ENCODE assay signal across 8 mouse cellular contexts in genomic region chr8:120504251-120505081, GRCm38 (mm10).
DNase-seq lines count a peak whose midpoint lies in the region; ATAC-seq and TF ChIP-seq lines count a peak whose summit lies in the region.

No protein-coding gene starts in this region.

- no peak for TF ChIP-seq POLR2A in liver, adult 2 months (IDR thresholded peaks at IDR 0.05; ENCODE audit: extremely low read depth, insufficient read depth, low read length)

- TF ChIP-seq CTCF in liver, adult 2 months (IDR thresholded peaks at IDR 0.05; ENCODE audit: low read depth, low read length), result no peak
- TF ChIP-seq CTCF in intestine, postnatal 0 days (IDR thresholded peaks at IDR 0.05; ENCODE audit: low read depth), result no peak
- TF ChIP-seq CTCF in lung, embryonic 14.5 days (IDR thresholded peaks at IDR 0.05; ENCODE audit: low read depth), result no peak

- 49% methylated on average over 20 of the region's 20 CpGs for WGBS in liver, adult 2 months
- WGBS in intestine, postnatal 0 days, result 28% methylated on average over 19 of the region's 20 CpGs
- WGBS in lung, embryonic 14.5 days, result 8% methylated on average over 20 of the region's 20 CpGs
- 23% methylated on average over 20 of the region's 20 CpGs for whole genome bisulfite sequencing in stomach, embryonic 15.5 days

- DNase-seq in liver, adult 2 months (ENCODE audit: extremely low read depth, low read depth, low spot score), result peak; percentile 72
- DNase-seq in liver, result no peak
- DNase-seq in cerebellum, postnatal 36 days, result peak; percentile 73 to 80
- DNase-seq in heart, adult 18-20 months, result peak; percentile 85 to 91
- DNase-seq in lung, embryonic 14.5 days, result peak; percentile 85

- no peak overlapping the region for H3K27ac ChIP-seq in liver, adult 2 months (replicated peaks; ENCODE audit: insufficient read depth, low read depth, low read length)
- H3K27ac ChIP-seq in intestine, postnatal 0 days (ENCODE audit: low read depth, low read length), result no peak overlapping the region
- peak overlapping the region; percentile 67 for H3K27ac ChIP-seq in lung, embryonic 14.5 days (ENCODE audit: low read depth)
- peak overlapping the region; percentile 68 for H3K27ac ChIP-seq in stomach, embryonic 15.5 days

- H3K9ac ChIP-seq in liver, adult 2 months (ENCODE audit: low read depth, low read length), result no peak overlapping the region
- H3K9ac ChIP-seq in intestine, postnatal 0 days (ENCODE audit: low read depth, low read length), result no peak overlapping the region
- H3K9ac ChIP-seq in lung, embryonic 14.5 days, result peak overlapping the region; percentile 2; the same call in 1 of the 2 replicates
- H3K9ac ChIP-seq in stomach, embryonic 15.5 days, result no peak overlapping the region

- H3K9me3 ChIP-seq in intestine, postnatal 0 days (ENCODE audit: control insufficient read depth), result no peaks in the 10 kb centered on the region
- H3K9me3 ChIP-seq in lung, embryonic 14.5 days (ENCODE audit: low read depth, low read length), result no peaks in the 10 kb centered on the region
- no peaks in the 10 kb centered on the region for H3K9me3 ChIP-seq in stomach, embryonic 15.5 days

- peaks cover 37% of the 10 kb centered on the region for H3K4me1 ChIP-seq in liver, adult 2 months (ENCODE audit: control insufficient read depth, insufficient read depth, low read length)
- peaks cover 35% of the 10 kb centered on the region for H3K4me1 ChIP-seq in intestine, postnatal 0 days (replicated peaks; ENCODE audit: control insufficient read depth, insufficient read depth, low read length)
- H3K4me1 ChIP-seq in lung, embryonic 14.5 days (ENCODE audit: insufficient read depth), result peaks cover 35% of the 10 kb centered on the region
- peaks cover 84% of the 10 kb centered on the region for H3K4me1 ChIP-seq in stomach, embryonic 15.5 days

- peak overlapping the region; percentile 44 for H3K4me2 ChIP-seq in intestine, postnatal 0 days (replicated peaks; ENCODE audit: low read depth)
- peak overlapping the region; percentile 57 for H3K4me2 ChIP-seq in lung, embryonic 14.5 days
- peak overlapping the region; percentile 38 for H3K4me2 ChIP-seq in stomach, embryonic 15.5 days

- ATAC-seq in intestine, postnatal 0 days, result no peak
- peak; percentile 35; the same call in 1 of the 2 replicates for ATAC-seq in lung, embryonic 14.5 days (ENCODE audit: insufficient read depth)
- peak; percentile 5; the same call in 1 of the 2 replicates for ATAC-seq in stomach, embryonic 15.5 days (ENCODE audit: insufficient read depth, low FRiP score, low read depth)
- ATAC-seq in megakaryocyte progenitor cell, adult 5-6 weeks (replicated peaks; ENCODE audit: poor library complexity), result no peak

- no peaks in the 10 kb centered on the region for H3K27me3 ChIP-seq in liver, adult 2 months (ENCODE audit: control insufficient read depth, insufficient read depth, low read length)
- H3K27me3 ChIP-seq in intestine, postnatal 0 days (replicated peaks; ENCODE audit: control insufficient read depth, insufficient read depth, low read length), result no peaks in the 10 kb centered on the region
- H3K27me3 ChIP-seq in lung, embryonic 14.5 days (ENCODE audit: insufficient read depth, low read length), result no peaks in the 10 kb centered on the region
- no peaks in the 10 kb centered on the region for H3K27me3 ChIP-seq in stomach, embryonic 15.5 days (replicated peaks)

- no peaks in the 10 kb centered on the region for H3K36me3 ChIP-seq in liver, adult 2 months (ENCODE audit: control insufficient read depth, insufficient read depth, low read length)
- H3K36me3 ChIP-seq in intestine, postnatal 0 days (ENCODE audit: control insufficient read depth, insufficient read depth), result no peaks in the 10 kb centered on the region
- H3K36me3 ChIP-seq in lung, embryonic 14.5 days (ENCODE audit: insufficient read depth), result 0 out of 2 replicates have a peak, but pooled peaks cover 3% of the 10 kb centered on the region
- H3K36me3 ChIP-seq in stomach, embryonic 15.5 days, result no peaks in the 10 kb centered on the region

- H3K4me3 ChIP-seq in liver, adult 2 months (ENCODE audit: insufficient read depth, low read depth, low read length), result no peak overlapping the region
- no peak overlapping the region for H3K4me3 ChIP-seq in intestine, postnatal 0 days (ENCODE audit: low read depth, low read length)
- peak overlapping the region; percentile 6; the same call in 1 of the 2 replicates for H3K4me3 ChIP-seq in lung, embryonic 14.5 days (ENCODE audit: low read depth, low read length)
- no peak overlapping the region for H3K4me3 ChIP-seq in stomach, embryonic 15.5 days (replicated peaks)

- peaks cover 47% of the 10 kb centered on the region for H3K79me2 ChIP-seq in liver, adult 2 months (ENCODE audit: control insufficient read depth, insufficient read depth, low read length)

Comparison
In these comparisons a context has a peak if more than half of its experiments do, and no peak if none do; other contexts are left out.
1. H3K27ac ChIP-seq: peak in lung, embryonic 14.5 days (single experiment) and stomach, embryonic 15.5 days (single experiment); none in liver, adult 2 months (single experiment) and intestine, postnatal 0 days (single experiment).
2. ATAC-seq: peak in lung, embryonic 14.5 days (single experiment) and stomach, embryonic 15.5 days (single experiment); none in intestine, postnatal 0 days (single experiment) and megakaryocyte progenitor cell, adult 5-6 weeks (single experiment).
3. Peak in every context shown above with its lines, with median percentiles within 50 percentile points of each other: H3K4me2 ChIP-seq.